Mouse (Mus musculus): ENCODE measurements at regions not wholly inside any gene's neighbourhood (a gene's known extent, or its start where the extent isn't known, plus 50 kb on each side); places are given as distances from the start of the nearest gene placed in this dataset.

DNA sequence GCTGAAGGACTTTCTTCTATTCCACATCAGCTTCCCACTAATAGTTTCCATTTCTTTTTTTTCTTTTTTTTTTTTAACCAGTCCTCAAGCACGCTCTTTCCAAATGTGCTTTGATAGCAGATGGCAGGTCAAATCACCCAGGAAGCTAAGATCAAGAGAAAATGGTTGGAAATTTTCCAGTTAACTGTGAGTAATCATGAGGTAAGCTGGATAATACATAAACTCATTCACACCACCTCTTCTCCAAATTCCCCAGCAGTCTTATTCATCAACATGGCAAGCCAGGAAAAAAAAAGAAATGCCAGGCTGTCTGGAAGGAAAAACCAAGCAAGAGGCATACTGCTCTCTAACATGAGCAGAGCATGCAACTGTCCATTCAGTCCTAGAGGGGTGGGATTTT, 79.8 kb upstream of the Mtap start:
- no peaks in the 10 kb centered on the region for H3K36me3 ChIP-seq (ENCODE audit: insufficient read depth)
- H3K9ac ChIP-seq = no peak overlapping the region
- no peak for ATAC-seq
- no peak for DNase-seq
- no peaks in the 10 kb centered on the region for H3K27me3 ChIP-seq (ENCODE audit: insufficient read depth, low read length)
- WGBS = 71% methylated on average over 1 of the region's 1 CpGs
- no peak overlapping the region for H3K4me2 ChIP-seq (ENCODE audit: low read depth)
- no peaks in the 10 kb centered on the region for H3K9me3 ChIP-seq (ENCODE audit: low read length)
- no peak for TF ChIP-seq CTCF (IDR thresholded peaks at IDR 0.05; ENCODE audit: low read depth)
- no peak overlapping the region for H3K27ac ChIP-seq (ENCODE audit: low read depth, low read length)
- no peak overlapping the region for H3K4me3 ChIP-seq (ENCODE audit: low read depth, low read length)
- H3K4me1 ChIP-seq (ENCODE audit: insufficient read depth) = no peaks in the 10 kb centered on the region

DNA sequence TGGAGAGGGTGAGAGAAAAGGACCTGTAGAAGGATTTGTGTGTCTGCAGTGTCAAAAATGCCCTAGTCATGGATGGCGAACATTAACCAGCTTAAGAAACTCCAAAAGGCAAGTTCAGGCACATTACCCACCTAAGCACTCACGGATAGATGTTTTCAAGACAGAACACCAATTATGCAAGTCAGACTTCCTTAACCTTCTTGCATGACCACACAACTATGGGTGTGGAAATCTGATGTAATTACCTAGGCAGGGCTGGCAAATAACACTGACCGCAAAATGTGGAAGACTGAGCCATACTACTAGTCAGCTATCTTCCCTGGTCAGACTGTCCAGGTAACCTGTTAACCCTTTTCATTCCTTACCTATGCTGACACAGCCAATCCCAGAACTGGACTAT, 81.0 kb upstream of the Mtap start:
- no peaks in the 10 kb centered on the region for H3K27me3 ChIP-seq (ENCODE audit: insufficient read depth, low read length)
- TF ChIP-seq CTCF (IDR thresholded peaks at IDR 0.05; ENCODE audit: low read depth) = no peak
- 86% methylated on average over 3 of the region's 3 CpGs for WGBS
- DNase-seq (no peak), ATAC-seq (no peak)
- no peaks in the 10 kb centered on the region for H3K36me3 ChIP-seq (ENCODE audit: insufficient read depth)
- H3K9ac ChIP-seq = no peak overlapping the region
- no peak overlapping the region for H3K4me3 ChIP-seq (ENCODE audit: low read depth, low read length)
- H3K4me2 ChIP-seq (ENCODE audit: low read depth) = no peak overlapping the region
- no peaks in the 10 kb centered on the region for H3K9me3 ChIP-seq (ENCODE audit: low read length)
- H3K27ac ChIP-seq (ENCODE audit: low read depth, low read length) = no peak overlapping the region
- no peaks in the 10 kb centered on the region for H3K4me1 ChIP-seq (ENCODE audit: insufficient read depth)

DNA sequence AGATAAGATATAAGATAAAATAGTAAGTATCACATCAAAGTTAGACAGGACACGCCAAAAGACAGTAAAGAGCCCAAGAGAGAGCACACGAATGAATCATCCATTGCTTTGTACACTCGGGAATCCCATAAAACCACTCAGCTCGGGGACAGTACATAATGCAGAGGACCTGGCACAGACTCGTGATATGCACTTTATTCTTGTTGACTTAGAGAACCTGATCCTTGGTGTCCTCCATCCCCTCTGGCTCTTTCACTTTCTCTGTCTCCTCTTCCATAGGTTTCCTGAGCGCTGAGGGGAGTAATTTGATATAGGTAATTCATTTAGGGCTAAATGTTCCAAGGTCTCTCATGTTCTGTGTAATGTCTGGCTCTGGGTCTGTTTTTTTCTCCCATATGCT, 83.3 kb upstream of the Mtap start:
- H3K27ac ChIP-seq (ENCODE audit: low read depth, low read length) = no peak overlapping the region
- H3K9ac ChIP-seq = no peak overlapping the region
- H3K9me3 ChIP-seq (ENCODE audit: low read length) = no peaks in the 10 kb centered on the region
- no peaks in the 10 kb centered on the region for H3K4me1 ChIP-seq (ENCODE audit: insufficient read depth)
- H3K36me3 ChIP-seq (ENCODE audit: insufficient read depth) = no peaks in the 10 kb centered on the region
- no peak for TF ChIP-seq CTCF (IDR thresholded peaks at IDR 0.05; ENCODE audit: low read depth)
- WGBS = 80% methylated on average over 6 of the region's 6 CpGs
- H3K4me3 ChIP-seq (ENCODE audit: low read depth, low read length) = no peak overlapping the region
- H3K4me2 ChIP-seq (ENCODE audit: low read depth) = no peak overlapping the region
- H3K27me3 ChIP-seq (ENCODE audit: insufficient read depth, low read length) = no peaks in the 10 kb centered on the region
- no peak for DNase-seq
- ATAC-seq = no peak

GRCm38 (mm10) chr4:89051897-89052296, 85.0 kb upstream of the Mtap start:
- H3K9ac ChIP-seq = no peak overlapping the region
- H3K27me3 ChIP-seq (ENCODE audit: insufficient read depth, low read length) = no peaks in the 10 kb centered on the region
- H3K36me3 ChIP-seq (ENCODE audit: insufficient read depth) = no peaks in the 10 kb centered on the region
- no peak for DNase-seq
- TF ChIP-seq CTCF (IDR thresholded peaks at IDR 0.05; ENCODE audit: low read depth) = no peak
- H3K4me3 ChIP-seq (ENCODE audit: low read depth, low read length) = no peak overlapping the region
- H3K9me3 ChIP-seq (ENCODE audit: low read length) = no peaks in the 10 kb centered on the region
- ATAC-seq = no peak
- H3K27ac ChIP-seq (ENCODE audit: low read depth, low read length) = no peak overlapping the region
- WGBS = 81% methylated on average over 5 of the region's 5 CpGs
- H3K4me1 ChIP-seq (ENCODE audit: insufficient read depth) = no peaks in the 10 kb centered on the region
- H3K4me2 ChIP-seq (ENCODE audit: low read depth) = no peak overlapping the region

DNA sequence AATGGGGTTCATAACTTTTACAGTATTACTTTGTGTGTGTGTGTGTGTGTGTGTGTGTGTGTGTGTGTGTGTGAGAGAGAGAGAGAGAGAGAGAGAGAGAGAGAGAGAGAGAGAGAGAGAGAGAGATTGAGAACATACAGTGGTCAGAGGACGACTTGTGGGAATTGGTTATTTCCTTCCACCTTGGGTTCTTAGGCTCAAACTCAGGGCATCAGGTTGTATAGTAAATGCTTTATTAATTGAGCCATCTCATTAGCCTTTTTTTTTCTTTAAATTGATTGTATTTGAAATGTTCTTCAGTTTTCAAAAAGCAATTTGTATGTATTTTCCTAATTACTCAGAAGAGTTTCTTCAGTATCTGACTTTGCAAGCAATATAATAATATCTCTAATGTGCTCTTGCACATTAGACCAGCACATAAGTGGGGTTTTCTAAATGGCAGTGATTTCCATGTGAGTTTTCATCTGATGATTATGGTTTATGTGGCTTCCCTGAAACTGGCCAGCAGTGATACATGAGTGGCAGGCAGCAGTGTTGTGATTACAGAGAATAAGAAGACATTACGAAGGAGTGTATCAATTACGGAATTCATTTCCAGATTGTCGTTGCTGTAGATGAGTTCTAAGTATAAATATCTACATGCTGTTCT, 86.2 kb upstream of the Mtap start:
- DNase-seq = no peak
- Histone ChIP-seq H3K27me3 (ENCODE audit: insufficient read depth, low read length) (no peaks in the 10 kb centered on the region), H3K27ac (ENCODE audit: low read depth, low read length) (no peak overlapping the region), H3K9me3 (ENCODE audit: low read length) (no peaks in the 10 kb centered on the region), H3K4me2 (ENCODE audit: low read depth) (no peak overlapping the region), H3K4me1 (ENCODE audit: insufficient read depth) (no peaks in the 10 kb centered on the region), H3K4me3 (ENCODE audit: low read depth, low read length) (no peak overlapping the region), H3K36me3 (ENCODE audit: insufficient read depth) (no peaks in the 10 kb centered on the region), H3K9ac (no peak overlapping the region)
- 79% methylated on average over 4 of the region's 4 CpGs for whole genome bisulfite sequencing
- TF ChIP-seq CTCF (IDR thresholded peaks at IDR 0.05; ENCODE audit: low read depth) = no peak
- ATAC-seq = no peak

GRCm38 (mm10) chr4:89049592-89050440, 87.1 kb upstream of the Mtap start:
- no peak overlapping the region for H3K27ac ChIP-seq (ENCODE audit: low read depth, low read length)
- no peaks in the 10 kb centered on the region for H3K27me3 ChIP-seq (ENCODE audit: insufficient read depth, low read length)
- no peak overlapping the region for H3K4me3 ChIP-seq (ENCODE audit: low read depth, low read length)
- DNase-seq = no peak
- H3K9me3 ChIP-seq (ENCODE audit: low read length) = no peaks in the 10 kb centered on the region
- WGBS = 71% methylated on average over 7 of the region's 7 CpGs
- H3K36me3 ChIP-seq (ENCODE audit: insufficient read depth) = no peaks in the 10 kb centered on the region
- H3K9ac ChIP-seq = no peak overlapping the region
- no peak for TF ChIP-seq CTCF (IDR thresholded peaks at IDR 0.05; ENCODE audit: low read depth)
- H3K4me2 ChIP-seq (ENCODE audit: low read depth) = no peak overlapping the region
- no peak for ATAC-seq
- no peaks in the 10 kb centered on the region for H3K4me1 ChIP-seq (ENCODE audit: insufficient read depth)

GRCm38 (mm10) chr4:89044516-89044915, 92.4 kb upstream of the Mtap start:
- Histone ChIP-seq H3K27ac (ENCODE audit: low read depth, low read length) (no peak overlapping the region), H3K4me3 (ENCODE audit: low read depth, low read length) (no peak overlapping the region), H3K36me3 (ENCODE audit: insufficient read depth) (no peaks in the 10 kb centered on the region), H3K4me1 (ENCODE audit: insufficient read depth) (no peaks in the 10 kb centered on the region), H3K9ac (no peak overlapping the region), H3K27me3 (ENCODE audit: insufficient read depth, low read length) (no peaks in the 10 kb centered on the region), H3K9me3 (ENCODE audit: low read length) (no peaks in the 10 kb centered on the region), H3K4me2 (ENCODE audit: low read depth) (no peak overlapping the region)
- no peak for TF ChIP-seq CTCF (IDR thresholded peaks at IDR 0.05; ENCODE audit: low read depth)
- no peak for DNase-seq
- no peak for ATAC-seq

Data from forebrain, postnatal 0 days (tissue).